Mouse (Mus musculus): ENCODE measurements around the gene Olfr373. TPM values are rescaled to one million over a fixed set of nuclear protein-coding genes. Genes with fewer than 3 reads are reported as not detected.
A peak's percentile ranks its signal among the peaks of the same experiment; 100 is the strongest.
"Not testable (repeated sequence)": the region's sequence is repeated elsewhere in the genome, so short reads cannot be mapped to it uniquely, and the experiment has no call there.

The Olfr373 gene
- not detected for total RNA-seq (2021)
- long read RNA-seq, experiment 1: 0 reads
- long read RNA-seq, experiment 2: 0 reads

- DNase-seq (ENCODE audit: low spot score in 2 of 2): not testable (repeated sequence)
Observed at GRCm38 (mm10) chr8:72082877-72083276, at the start of gene Olfr373. Gene Olfr373, plus strand, starts transcription at chr8:72083177.

GRCm38 (mm10) chr8:72040918-72041317, 42.1 kb upstream of the Olfr373 start, which contains the start of gene Olfr372:
Gene Olfr372, plus strand, starts transcription at chr8:72041218.
- not testable (repeated sequence) for DNase-seq (ENCODE audit: low spot score in 2 of 2)

GRCm38 (mm10) chr8:72042493-72042892, 40.5 kb upstream of the Olfr373 start:
- no peak for DNase-seq (ENCODE audit: low spot score in 2 of 2)

GRCm38 (mm10) chr8:72054633-72055032, 28.3 kb upstream of the Olfr373 start:
- DNase-seq (ENCODE audit: low spot score in 2 of 2): not testable (repeated sequence)

- not testable (repeated sequence) for DNase-seq (ENCODE audit: low spot score in 2 of 2)
Observed at GRCm38 (mm10) chr8:72057643-72058042, 25.3 kb upstream of the Olfr373 start.

GRCm38 (mm10) chr8:72066819-72067399, 16.1 kb upstream of the Olfr373 start:
- not testable (repeated sequence) for DNase-seq (ENCODE audit: low spot score in 2 of 2)

GRCm38 (mm10) chr8:72084744-72085143, 1.8 kb downstream of the Olfr373 start:
- DNase-seq (ENCODE audit: low spot score in 2 of 2): no peak

- not testable (repeated sequence) for DNase-seq (ENCODE audit: low spot score in 2 of 2)
Observed at GRCm38 (mm10) chr8:72087611-72088010, 4.6 kb downstream of the Olfr373 start.

GRCm38 (mm10) chr8:72096721-72097120, 13.7 kb downstream of the Olfr373 start:
- DNase-seq (ENCODE audit: low spot score in 2 of 2): not testable (repeated sequence)

- peak in 1 of 2 experiments; percentile 1 for DNase-seq (ENCODE audit: low spot score in 2 of 2)
Observed at GRCm38 (mm10) chr8:72099377-72100103, 16.6 kb downstream of the Olfr373 start.

GRCm38 (mm10) chr8:72105165-72105564, 22.2 kb downstream of the Olfr373 start:
- DNase-seq (ENCODE audit: low spot score in 2 of 2): no peak

- no peak for DNase-seq (ENCODE audit: low spot score in 2 of 2)
Observed at GRCm38 (mm10) chr8:72106740-72107139, 23.8 kb downstream of the Olfr373 start, which contains the start of gene Olfr374. Gene Olfr374, plus strand, starts transcription at chr8:72107040.

GRCm38 (mm10) chr8:72110876-72111275, 27.9 kb downstream of the Olfr373 start:
- DNase-seq (ENCODE audit: low spot score in 2 of 2): no peak

- DNase-seq (ENCODE audit: low spot score in 2 of 2): no peak
Observed at GRCm38 (mm10) chr8:72112486-72112885, 29.5 kb downstream of the Olfr373 start.

- DNase-seq (ENCODE audit: low spot score in 2 of 2): no peak
Observed at GRCm38 (mm10) chr8:72115202-72115601, 32.2 kb downstream of the Olfr373 start.

GRCm38 (mm10) chr8:72118616-72119015, 35.6 kb downstream of the Olfr373 start:
- no peak for DNase-seq (ENCODE audit: low spot score in 2 of 2)

- not testable (repeated sequence) for DNase-seq (ENCODE audit: low spot score in 2 of 2)
Observed at GRCm38 (mm10) chr8:72121486-72121885, 38.5 kb downstream of the Olfr373 start.

GRCm38 (mm10) chr8:72121997-72122396, 39.0 kb downstream of the Olfr373 start:
- no peak for DNase-seq (ENCODE audit: low spot score in 2 of 2)

GRCm38 (mm10) chr8:72127834-72128233, 44.9 kb downstream of the Olfr373 start:
- no peak for DNase-seq (ENCODE audit: low spot score in 2 of 2)

- no peak for DNase-seq (ENCODE audit: low spot score in 2 of 2)
Observed at GRCm38 (mm10) chr8:72131251-72131650, 48.3 kb downstream of the Olfr373 start.

- no peak for DNase-seq (ENCODE audit: low spot score in 2 of 2)
Observed at GRCm38 (mm10) chr8:72131901-72132300, 48.9 kb downstream of the Olfr373 start.

- DNase-seq (ENCODE audit: low spot score in 2 of 2): no peak
Observed at GRCm38 (mm10) chr8:72132417-72132816, 49.4 kb downstream of the Olfr373 start.

Measured in left cerebral cortex, adult 18-20 months (tissue).